Mouse (Mus musculus) kidney, embryonic 14.5 days (tissue): Measurements from ENCODE around the gene Proser2. TPM values are rescaled to one million over a fixed set of nuclear protein-coding genes. Genes with fewer than 3 reads are reported as not detected.

Experiments used
- ATAC-seq: fragments of 200-750 bp; cut with Nextera tagmentation; 2 replicates; pipeline ENCODE4 v1.8.0; 2017; ENCODE audit warnings: moderate number of reproducible peaks, mild to moderate bottlenecking, moderate TSS enrichment, moderate library complexity; ENCODE audit not compliant: low FRiP score, low TSS enrichment
- H3K27ac ChIP-seq: fragments of 300-500 bp; sonication (generic); 2 replicates; pipeline ENCODE4 v1.5.1; 2014; ENCODE audit warnings: low read depth, mild to moderate bottlenecking, low read length, moderate library complexity, mixed read lengths
- H3K27me3 ChIP-seq: fragments of 300-500 bp; sonication (generic); 2 replicates; pipeline ENCODE4 v1.6.1; 2014; ENCODE audit warnings: mild to moderate bottlenecking, low read length; ENCODE audit not compliant: control insufficient read depth, insufficient read depth
- H3K36me3 ChIP-seq: fragments of 300-500 bp; sonication (generic); 2 replicates; pipeline ENCODE4 v1.6.1; 2014; ENCODE audit warnings: low read length, mixed read lengths; ENCODE audit not compliant: control insufficient read depth, insufficient read depth
- H3K4me1 ChIP-seq: fragments of 300-500 bp; sonication (generic); 2 replicates; pipeline ENCODE4 v1.6.1; 2014; ENCODE audit warnings: low read length, mixed read lengths; ENCODE audit not compliant: control insufficient read depth, insufficient read depth
- H3K4me2 ChIP-seq: fragments of 300-500 bp; sonication (generic); replicated peaks from 2 replicates; pipeline ENCODE4 v1.6.1; 2014; ENCODE audit warnings: low read depth, mild to moderate bottlenecking, low read length
- H3K4me3 ChIP-seq: fragments of 300-500 bp; sonication (generic); 2 replicates; pipeline ENCODE4 v1.5.1; 2014; ENCODE audit warnings: mild to moderate bottlenecking, low read length
- H3K9ac ChIP-seq: fragments of 300-500 bp; sonication (generic); 2 replicates; pipeline ENCODE4 v1.6.1; 2014; ENCODE audit warnings: low read depth, mild to moderate bottlenecking, low read length, moderate library complexity
- H3K9me3 ChIP-seq: fragments of 300-500 bp; sonication (generic); 2 replicates; pipeline ENCODE4 v1.6.1; 2016; ENCODE audit warnings: low read length; ENCODE audit not compliant: control insufficient read depth
- WGBS: fragments of 180-500 bp; shearing (Covaris S2); extraction: QIAGEN DNeasy Blood & Tissue Kit; methylation state at CpG from one replicate; pipeline ENCODE4 v1.1.7; 2014; 5-methylcytosine and 5-hydroxymethylcytosine counted together
- polyA plus RNA-seq: library from polyadenylated mRNA; unstranded; fragments of >200 nt; fragmentation: Nextera tagmentation; extraction: Ambion mirVana; gene quantifications from 2 replicates; pipeline ENCODE4 v1.2.1, GENCODE M21; 2014

Gene Proser2
- polyA plus RNA-seq, 1 experiment from 2014 or later = 11.3 TPM

DNA sequence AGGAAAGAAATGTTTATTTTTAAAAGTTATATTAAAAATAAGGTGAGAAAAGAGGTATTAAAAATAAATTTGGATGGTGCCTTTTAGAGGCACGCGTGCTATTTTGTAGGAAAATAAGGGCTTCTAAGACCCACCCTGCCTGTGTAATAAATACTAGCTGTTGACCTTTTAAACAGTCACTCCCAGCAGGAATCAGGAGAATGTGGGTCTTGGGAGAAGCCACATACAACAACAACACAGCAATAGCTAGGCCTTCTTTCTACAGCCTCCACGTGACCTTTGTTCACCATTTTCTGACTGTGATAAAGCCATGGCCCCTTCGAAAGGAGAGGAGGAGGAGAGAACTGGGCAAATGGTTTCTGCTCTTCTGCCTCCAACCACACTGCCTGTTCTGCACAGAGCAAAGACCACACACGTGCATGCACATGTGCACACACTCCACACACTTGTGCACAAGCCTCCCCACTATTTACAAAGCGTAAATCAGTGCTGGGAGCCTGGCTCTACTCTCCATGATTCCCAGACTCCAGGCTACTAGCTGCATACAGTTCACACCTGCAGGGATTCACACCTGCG, 57.2 kb downstream of the Proser2 start:
- H3K9ac ChIP-seq = no peak overlapping the region
- H3K27me3 ChIP-seq = no peaks in the 10 kb centered on the region
- H3K4me1 ChIP-seq = peaks cover 14% of the 10 kb centered on the region; the same call in 1 of the 2 replicates
- H3K9me3 ChIP-seq = no peaks in the 10 kb centered on the region
- H3K36me3 ChIP-seq = no peaks in the 10 kb centered on the region
- no peak overlapping the region for H3K27ac ChIP-seq
- H3K4me3 ChIP-seq = no peak overlapping the region
- WGBS = 54% methylated on average over 7 of the region's 7 CpGs
- no peak overlapping the region for H3K4me2 ChIP-seq
- peak; percentile 55; the same call in 1 of the 2 replicates for ATAC-seq

DNA sequence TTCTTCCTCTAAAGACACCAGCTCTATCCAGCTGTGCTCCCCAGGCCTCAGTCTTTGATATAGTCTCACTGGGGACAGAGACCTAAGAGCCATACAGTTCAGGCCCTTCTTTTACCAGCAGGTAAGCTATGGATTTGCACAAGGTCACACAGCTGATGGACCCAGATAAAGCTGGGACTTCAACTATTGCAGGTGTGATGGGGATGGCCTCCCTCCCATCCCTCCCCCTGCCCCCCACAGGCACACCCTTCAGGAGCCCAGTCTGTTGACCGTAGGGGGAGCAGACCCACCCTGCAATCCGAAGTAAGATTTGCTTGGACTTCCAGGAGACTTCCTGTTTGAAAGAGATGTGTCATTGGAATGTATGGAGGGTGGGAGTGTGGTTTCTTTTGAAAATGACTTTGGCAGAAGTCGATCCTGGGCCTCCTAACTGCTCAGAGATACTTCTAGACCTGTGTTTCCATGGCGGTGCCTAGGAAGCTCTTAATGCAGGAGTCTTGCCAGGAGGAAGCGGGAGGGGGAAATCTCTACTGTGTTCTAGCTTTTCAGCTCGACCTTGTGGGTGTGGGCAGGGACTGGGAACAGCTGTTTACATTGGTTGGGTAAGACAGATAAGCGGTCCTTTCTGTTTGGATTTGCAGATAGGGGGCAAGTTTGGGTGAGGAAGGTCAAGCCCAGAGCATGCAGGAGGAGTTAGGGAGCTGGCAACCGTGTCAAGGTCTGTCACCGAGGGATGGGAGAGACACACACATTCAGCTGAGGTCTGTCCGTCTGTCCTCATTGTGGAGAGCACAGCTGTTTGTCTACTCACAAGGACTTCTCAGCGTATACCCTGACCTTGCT, 58.2 kb downstream of the Proser2 start:
- 30% methylated on average over 11 of the region's 11 CpGs for WGBS
- Histone ChIP-seq H3K4me2 (no peak overlapping the region), H3K27me3 (no peaks in the 10 kb centered on the region), H3K4me1 (peaks cover 14% of the 10 kb centered on the region; the same call in 1 of the 2 replicates), H3K36me3 (no peaks in the 10 kb centered on the region), H3K4me3 (no peak overlapping the region), H3K9ac (no peak overlapping the region), H3K27ac (no peak overlapping the region), H3K9me3 (no peaks in the 10 kb centered on the region)
- no peak for ATAC-seq

DNA sequence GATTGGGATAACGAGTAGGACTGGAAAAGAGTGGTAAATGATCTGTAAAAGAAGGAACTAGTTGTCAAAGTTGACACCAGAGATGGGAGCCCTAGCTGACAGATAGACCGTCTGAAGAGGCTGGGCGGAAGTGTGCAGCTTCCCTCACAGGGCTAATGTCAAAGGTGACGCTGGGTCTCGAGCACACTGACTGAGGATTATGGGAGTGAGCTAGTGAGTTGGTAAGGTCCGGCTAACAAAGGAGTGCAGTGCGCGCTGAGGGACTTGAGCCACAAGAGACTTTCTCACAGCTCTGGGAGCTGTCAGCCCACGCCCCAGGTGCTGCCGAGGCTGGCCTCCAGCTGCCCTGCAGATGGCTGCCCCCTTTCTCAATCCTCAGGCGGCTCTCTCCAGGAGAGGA, 59.1 kb downstream of the Proser2 start:
- no peak for ATAC-seq
- Histone ChIP-seq H3K27ac (no peak overlapping the region), H3K36me3 (no peaks in the 10 kb centered on the region)

DNA sequence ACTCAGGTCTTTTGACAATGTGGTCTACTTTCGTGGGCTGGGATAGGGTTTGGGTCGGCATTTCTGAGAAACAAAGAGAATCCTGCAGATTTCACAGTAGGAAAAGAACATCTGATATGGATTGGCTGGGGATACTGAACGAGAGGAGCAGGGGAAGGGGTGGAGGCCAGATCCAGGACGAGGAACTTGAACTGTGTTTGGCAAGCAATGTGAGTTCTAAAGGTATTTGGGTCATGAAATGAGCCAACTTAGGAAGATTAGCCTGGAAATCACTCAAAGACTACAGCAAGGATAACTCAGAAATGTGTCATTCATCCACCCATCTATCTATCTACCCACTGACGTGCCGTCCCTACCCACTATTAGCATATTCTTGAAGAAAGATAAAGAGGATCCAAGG, 62.7 kb downstream of the Proser2 start:
- no peaks in the 10 kb centered on the region for H3K36me3 ChIP-seq
- H3K4me1 ChIP-seq = peaks cover 6% of the 10 kb centered on the region; the same call in 1 of the 2 replicates
- no peaks in the 10 kb centered on the region for H3K27me3 ChIP-seq
- no peaks in the 10 kb centered on the region for H3K9me3 ChIP-seq
- WGBS = 93% methylated on average over 6 of the region's 6 CpGs
- ATAC-seq = no peak
- H3K4me2 ChIP-seq = no peak overlapping the region
- no peak overlapping the region for H3K4me3 ChIP-seq
- no peak overlapping the region for H3K9ac ChIP-seq
- no peak overlapping the region for H3K27ac ChIP-seq

More for the DNA sequence above, 59.1 kb downstream of the Proser2 start:
- Histone ChIP-seq H3K4me3 (no peak overlapping the region), H3K27me3 (no peaks in the 10 kb centered on the region), H3K4me2 (no peak overlapping the region), H3K9me3 (no peaks in the 10 kb centered on the region), H3K4me1 (peaks cover 14% of the 10 kb centered on the region; the same call in 1 of the 2 replicates), H3K9ac (no peak overlapping the region)
- WGBS = 36% methylated on average over 11 of the region's 11 CpGs

DNA sequence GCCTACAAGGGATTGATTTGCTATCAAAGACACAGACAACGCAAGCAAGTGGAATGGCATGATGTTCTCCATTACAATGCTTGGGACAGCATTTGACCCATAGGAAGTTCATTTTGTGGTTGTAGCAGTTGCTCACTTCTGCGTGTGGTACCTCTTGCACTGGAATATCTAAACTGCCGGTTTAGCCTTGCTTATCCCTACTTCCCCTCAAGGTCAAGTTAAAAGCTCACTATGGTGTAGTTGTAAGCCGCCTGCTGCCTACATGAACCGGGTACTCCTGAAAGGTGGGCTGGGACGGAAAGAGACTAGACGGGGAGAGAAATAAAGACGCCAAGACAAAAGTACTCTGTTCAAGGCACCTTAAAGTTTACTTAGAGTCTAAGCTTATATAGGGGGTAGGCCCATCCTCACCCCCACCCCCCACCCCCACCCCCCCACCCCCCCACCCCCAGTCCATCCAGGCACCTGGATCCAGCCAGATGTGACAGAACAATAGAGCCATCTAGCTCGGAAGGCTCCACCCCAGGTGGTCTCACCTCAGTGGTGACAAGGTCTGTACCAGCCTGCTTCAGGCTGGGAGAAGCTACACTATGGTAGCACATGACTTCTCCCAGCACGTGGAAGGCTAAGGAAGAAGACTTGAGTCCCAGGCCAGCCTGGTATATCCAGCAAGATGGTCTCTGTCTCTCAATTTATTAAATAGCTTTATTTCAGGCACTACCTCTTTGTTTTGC, 69.8 kb downstream of the Proser2 start:
- Histone ChIP-seq H3K4me1 (no peaks in the 10 kb centered on the region), H3K27me3 (no peaks in the 10 kb centered on the region)
- 78% methylated on average over 9 of the region's 10 CpGs for WGBS

DNA sequence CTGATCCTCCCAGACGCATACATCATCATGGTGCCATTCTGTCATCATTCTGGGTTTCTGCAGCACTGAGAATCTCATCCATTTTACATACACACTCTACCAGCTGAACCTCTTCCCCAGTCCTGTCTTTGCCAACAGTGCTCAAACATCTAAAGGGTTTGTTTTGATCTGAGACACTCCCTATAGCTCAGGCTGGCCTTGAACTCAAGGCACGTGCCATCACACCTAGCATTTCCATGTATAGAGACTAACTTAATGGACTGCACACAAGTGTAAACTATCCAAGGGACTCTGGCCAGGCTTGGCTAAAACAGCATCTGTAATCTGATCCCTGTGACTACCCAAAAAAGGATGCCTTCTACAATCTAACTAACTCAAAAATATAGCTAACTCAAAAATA, 70.7 kb downstream of the Proser2 start:
- H3K4me1 ChIP-seq = no peaks in the 10 kb centered on the region
- ATAC-seq = no peak
- H3K4me3 ChIP-seq = no peak overlapping the region
- H3K27ac ChIP-seq = no peak overlapping the region
- no peaks in the 10 kb centered on the region for H3K9me3 ChIP-seq
- no peak overlapping the region for H3K9ac ChIP-seq
- H3K4me2 ChIP-seq = no peak overlapping the region
- H3K27me3 ChIP-seq = no peaks in the 10 kb centered on the region
- 71% methylated on average over 2 of the region's 2 CpGs for WGBS
- peaks cover 13% of the 10 kb centered on the region for H3K36me3 ChIP-seq

More for the DNA sequence above, 69.8 kb downstream of the Proser2 start:
- Histone ChIP-seq H3K27ac (no peak overlapping the region), H3K4me3 (no peak overlapping the region), H3K9ac (no peak overlapping the region), H3K36me3 (peaks cover 10% of the 10 kb centered on the region), H3K9me3 (no peaks in the 10 kb centered on the region), H3K4me2 (no peak overlapping the region)
- ATAC-seq = no peak

DNA sequence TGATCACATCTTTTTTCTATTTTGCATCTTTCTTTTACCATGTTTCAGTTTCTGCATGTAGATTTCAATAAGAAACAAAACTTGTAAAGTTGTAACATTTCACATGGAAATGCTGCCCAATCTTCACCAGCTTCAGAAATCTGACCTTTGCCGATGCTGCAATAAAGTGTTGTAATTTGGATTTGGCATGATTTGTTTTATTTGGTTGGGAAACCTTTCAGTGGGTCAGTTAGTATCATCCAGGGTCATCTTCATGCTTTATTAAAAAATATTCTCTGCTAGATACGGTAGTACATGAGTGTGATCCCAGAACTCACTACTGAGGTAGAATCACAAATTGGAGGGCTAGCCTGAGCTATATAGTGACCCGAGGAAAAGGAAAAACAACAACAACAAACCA, 73.5 kb downstream of the Proser2 start:
- Histone ChIP-seq H3K4me3 (no peak overlapping the region), H3K9me3 (no peaks in the 10 kb centered on the region), H3K27ac (no peak overlapping the region), H3K4me1 (no peaks in the 10 kb centered on the region), H3K27me3 (no peaks in the 10 kb centered on the region), H3K36me3 (peaks cover 29% of the 10 kb centered on the region), H3K9ac (no peak overlapping the region), H3K4me2 (no peak overlapping the region)
- ATAC-seq = no peak
- 89% methylated on average over 3 of the region's 3 CpGs for WGBS

DNA sequence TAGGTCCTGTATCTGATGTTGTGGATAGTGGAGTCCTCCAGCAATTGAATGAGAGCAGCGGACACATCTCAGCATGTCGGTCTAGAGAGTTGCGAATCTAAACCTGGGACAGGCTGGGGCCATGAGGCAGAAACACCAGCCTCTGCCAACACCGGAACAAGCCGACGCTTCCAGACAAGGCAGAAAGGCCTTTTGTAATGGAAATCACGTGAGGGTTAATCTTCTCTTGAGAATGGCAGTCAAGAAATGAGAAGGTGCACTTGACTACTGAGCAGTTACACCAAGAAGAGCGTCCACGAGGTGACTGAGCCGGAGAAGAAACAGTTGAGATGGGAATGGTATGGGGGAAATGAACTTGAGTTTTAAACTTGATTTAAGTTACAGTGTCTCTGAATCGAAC, 74.5 kb downstream of the Proser2 start:
- no peak overlapping the region for H3K4me3 ChIP-seq
- ATAC-seq = no peak
- peaks cover 40% of the 10 kb centered on the region for H3K36me3 ChIP-seq
- WGBS = 97% methylated on average over 11 of the region's 11 CpGs
- no peak overlapping the region for H3K27ac ChIP-seq
- H3K9me3 ChIP-seq = no peaks in the 10 kb centered on the region
- no peak overlapping the region for H3K9ac ChIP-seq
- H3K4me1 ChIP-seq = no peaks in the 10 kb centered on the region
- no peak overlapping the region for H3K4me2 ChIP-seq
- no peaks in the 10 kb centered on the region for H3K27me3 ChIP-seq

DNA sequence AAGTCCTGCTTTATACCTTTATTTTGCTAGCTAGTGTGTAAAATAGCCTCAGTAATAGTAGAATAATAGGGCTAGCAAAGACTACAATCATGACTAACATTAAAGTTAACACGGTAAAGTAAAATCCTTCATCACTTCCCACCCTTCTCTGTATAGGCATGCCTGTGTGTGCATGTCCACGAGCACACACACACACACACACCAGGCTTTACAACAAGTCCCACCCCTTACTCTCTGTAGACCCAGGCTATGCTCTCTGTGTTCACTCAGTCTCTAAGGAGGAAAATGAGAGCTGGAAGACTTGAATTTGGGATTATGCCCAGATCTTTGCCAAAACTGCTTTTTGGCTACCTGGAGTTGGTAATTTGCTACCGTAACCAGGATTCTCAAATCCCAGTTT, 81.0 kb downstream of the Proser2 start:
- peaks cover 52% of the 10 kb centered on the region for H3K36me3 ChIP-seq
- no peaks in the 10 kb centered on the region for H3K4me1 ChIP-seq
- H3K4me2 ChIP-seq = no peak overlapping the region
- no peaks in the 10 kb centered on the region for H3K27me3 ChIP-seq
- no peaks in the 10 kb centered on the region for H3K9me3 ChIP-seq
- no peak overlapping the region for H3K4me3 ChIP-seq
- H3K27ac ChIP-seq = no peak overlapping the region
- H3K9ac ChIP-seq = no peak overlapping the region
- no peak for ATAC-seq
- 97% methylated on average over 3 of the region's 3 CpGs for WGBS
